9 mouse cellular contexts compared by ENCODE assay signal in the genomic region with DNA sequence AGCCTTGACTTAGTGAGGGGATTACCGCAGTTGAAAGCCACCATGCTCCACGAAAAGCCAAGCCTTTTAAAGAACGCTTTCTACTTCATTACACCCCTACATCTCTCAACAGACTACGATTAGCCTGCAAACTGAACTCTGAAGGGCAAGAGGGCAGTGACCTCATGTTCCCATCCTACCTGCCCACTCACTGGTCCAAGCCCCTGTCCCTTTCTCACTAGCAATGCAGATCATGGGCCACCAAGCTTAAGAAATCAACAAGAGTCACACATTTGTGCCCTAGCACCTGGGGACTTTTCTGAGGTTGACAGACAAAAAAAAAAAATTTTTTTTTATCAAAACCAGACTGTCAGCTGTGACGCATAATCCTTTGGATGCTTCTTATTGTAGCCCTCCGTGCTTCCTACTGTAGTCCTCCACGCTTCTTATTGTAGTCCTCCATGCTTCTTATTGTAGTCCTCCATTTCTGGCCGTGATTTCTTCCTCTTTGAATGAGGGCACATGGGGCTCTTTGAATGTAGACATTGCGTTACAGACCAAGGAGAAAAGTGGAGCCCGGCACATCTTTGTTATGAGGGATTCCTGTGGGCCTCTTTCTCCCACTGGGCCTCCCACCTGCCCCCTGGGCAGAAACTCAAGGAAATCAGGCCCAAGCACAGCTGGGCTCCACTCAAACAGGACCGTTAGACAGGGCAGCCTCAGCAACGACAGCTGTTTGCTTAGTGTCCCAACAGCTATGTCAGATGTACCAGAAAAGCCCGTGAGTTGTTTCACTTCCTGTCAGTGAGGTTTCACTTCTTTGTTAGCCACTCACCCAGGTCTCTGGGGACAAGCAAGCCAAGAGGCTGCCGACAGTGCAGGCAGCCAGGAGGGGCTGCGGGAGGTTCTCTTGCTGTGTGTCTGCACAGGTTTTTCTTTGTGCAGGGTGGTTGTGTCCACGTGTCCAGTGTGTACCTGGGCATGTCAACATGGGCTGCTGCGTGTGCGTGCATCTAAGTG. TPM values are rescaled to one million over a fixed set of nuclear protein-coding genes. Genes with fewer than 3 reads are reported as not detected.
A peak's percentile ranks its signal among the peaks of the same experiment; 100 is the strongest.
DNase-seq lines count a peak whose midpoint lies in the region; ATAC-seq and TF ChIP-seq lines count a peak whose summit lies in the region.
"Had no signal": no experiment of that assay in that cellular context is flagged by ENCODE, and none has a peak within 500 bp of the region (broad histone marks: within the 10 kb centered on the region; RNA-seq: fewer than 3 reads in every experiment).

No protein-coding gene starts in this region.

- ATAC-seq in liver, embryonic 12.5 days = no peak
- ATAC-seq in common myeloid progenitor, adult 5-6 weeks (replicated peaks; ENCODE audit: low read depth, poor library complexity, severe bottlenecking) = peak; percentile 97
- no peak for ATAC-seq in limb, embryonic 12.5 days (ENCODE audit: insufficient number of reproducible peaks, insufficient read depth, low FRiP score, low TSS enrichment, low read depth)

- no peak overlapping the region for H3K9ac ChIP-seq in liver, embryonic 12.5 days
- no peak overlapping the region for H3K9ac ChIP-seq in limb, embryonic 12.5 days (replicated peaks)
- H3K9ac ChIP-seq: embryonic facial prominence, embryonic 13.5 days; limb, embryonic 13.5 days had no signal

- no peaks in the 10 kb centered on the region for H3K36me3 ChIP-seq in liver, embryonic 12.5 days
- H3K36me3 ChIP-seq in limb, embryonic 12.5 days = no peaks in the 10 kb centered on the region
- no peaks in the 10 kb centered on the region for H3K36me3 ChIP-seq in small intestine, adult 2 months (ENCODE audit: control insufficient read depth, insufficient read depth, low read length)
- H3K36me3 ChIP-seq: embryonic facial prominence, embryonic 13.5 days; limb, embryonic 13.5 days had no signal

- TF ChIP-seq CTCF in small intestine, adult 2 months (IDR thresholded peaks at IDR 0.05; ENCODE audit: extremely low read depth, insufficient read length, insufficient replicate concordance, low read depth, low read length) = no peak

- H3K27me3 ChIP-seq in liver, embryonic 12.5 days (replicated peaks) = 0 out of 2 replicates have a peak, but pooled peaks cover 4% of the 10 kb centered on the region
- no peaks in the 10 kb centered on the region for H3K27me3 ChIP-seq in limb, embryonic 12.5 days
- H3K27me3 ChIP-seq in small intestine, adult 2 months (ENCODE audit: control insufficient read depth, insufficient read depth, low read length) = no peaks in the 10 kb centered on the region
- H3K27me3 ChIP-seq: embryonic facial prominence, embryonic 13.5 days; limb, embryonic 13.5 days had no signal

- peak overlapping the region; percentile 17; the same call in 1 of the 2 replicates for H3K27ac ChIP-seq in liver, embryonic 12.5 days
- H3K27ac ChIP-seq in limb, embryonic 12.5 days = 0 out of 2 replicates have a peak overlapping the region, but pooled peaks have one; percentile 53
- H3K27ac ChIP-seq in small intestine, adult 2 months (ENCODE audit: insufficient read depth, low read depth, low read length) = peak overlapping the region; percentile 79
- H3K27ac ChIP-seq: embryonic facial prominence, embryonic 13.5 days; limb, embryonic 13.5 days had no signal

- whole genome bisulfite sequencing in liver, embryonic 12.5 days (ENCODE audit: insufficient replicate concordance) = 63% methylated on average over 18 of the region's 18 CpGs
- WGBS in limb, embryonic 12.5 days = 70% methylated on average over 18 of the region's 18 CpGs
- WGBS in small intestine, adult 2 months = 64% methylated on average over 18 of the region's 18 CpGs

- no peak overlapping the region for H3K4me3 ChIP-seq in liver, embryonic 12.5 days
- no peak overlapping the region for H3K4me3 ChIP-seq in limb, embryonic 12.5 days (replicated peaks)
- H3K4me3 ChIP-seq in small intestine, adult 2 months (ENCODE audit: low read depth, low read length) = peak overlapping the region; percentile 4
- H3K4me3 ChIP-seq: embryonic facial prominence, embryonic 13.5 days; limb, embryonic 13.5 days had no signal

- H3K4me2 ChIP-seq in liver, embryonic 12.5 days = no peak overlapping the region
- no peak overlapping the region for H3K4me2 ChIP-seq in limb, embryonic 12.5 days
- H3K4me2 ChIP-seq: embryonic facial prominence, embryonic 13.5 days; limb, embryonic 13.5 days had no signal

- no peak for DNase-seq in liver
- no peak for DNase-seq in cerebellum, adult 9-10 months
- DNase-seq in adipocyte (ENCODE audit: low spot score) = no peak

- H3K4me1 ChIP-seq in liver, embryonic 12.5 days = peaks cover 19% of the 10 kb centered on the region
- H3K4me1 ChIP-seq in limb, embryonic 12.5 days (replicated peaks) = no peaks in the 10 kb centered on the region
- H3K4me1 ChIP-seq in small intestine, adult 2 months (ENCODE audit: control insufficient read depth, insufficient read depth, insufficient read length, low read length) = no peaks in the 10 kb centered on the region
- H3K4me1 ChIP-seq: embryonic facial prominence, embryonic 13.5 days; limb, embryonic 13.5 days had no signal

- H3K9me3 ChIP-seq in liver, embryonic 12.5 days (replicated peaks) = no peaks in the 10 kb centered on the region
- no peaks in the 10 kb centered on the region for H3K9me3 ChIP-seq in limb, embryonic 12.5 days
- H3K9me3 ChIP-seq: embryonic facial prominence, embryonic 13.5 days; limb, embryonic 13.5 days had no signal

- no peak for TF ChIP-seq POLR2A in small intestine, adult 2 months (IDR thresholded peaks at IDR 0.05; ENCODE audit: low read depth, low read length)

RNA-seq across cellular contexts. Expression of gene Hdhd5, which starts 36.1 kb away (rescaled TPM):
- 15.6 and 16.0 TPM in 2 replicates for polyA plus RNA-seq in liver, embryonic 12.5 days (2016; fragmentation: Nextera tagmentation; extraction: Ambion mirVana)
- total RNA-seq in common myeloid progenitor, adult 5-6 weeks (2017) = 11.6 and 15.0 TPM in 2 replicates
- 21.7 and 22.1 TPM in 2 replicates for polyA plus RNA-seq in limb, embryonic 12.5 days (2016; fragmentation: Nextera tagmentation; extraction: Ambion mirVana)
- polyA plus RNA-seq in small intestine, adult 2 months (2012; rRNA removed) = 6.2 and 9.9 TPM in 2 replicates

Comparison
In these comparisons a context has a peak if more than half of its experiments do, and no peak if none do; other contexts are left out.
1. H3K27ac ChIP-seq: peak in every context shown above with its lines; median percentile 79 in small intestine, adult 2 months; 53 in limb, embryonic 12.5 days; 17 in liver, embryonic 12.5 days.